Mouse (Mus musculus): ENCODE results near the gene Mapk14. TPM values are rescaled to one million over a fixed set of nuclear protein-coding genes. Genes with fewer than 3 reads are reported as not detected.
"Not testable (repeated sequence)": the region's sequence is repeated elsewhere in the genome, so short reads cannot be mapped to it uniquely, and the experiment has no call there.

The Mapk14 gene
- polyA plus RNA-seq, 1 experiment = 114 TPM

GRCm38 (mm10) chr17:28769121-28769874, 78.2 kb downstream of the Mapk14 start, which contains the start of gene Mapk13:
Gene Mapk13 (plus strand): TSS chr17:28769297.
- peak within 1 kb of the TSS; percentile 29 for H3K4me3 ChIP-seq (replicated peaks; ENCODE audit: insufficient read depth, low read depth, low read length)
- H3K27ac ChIP-seq (ENCODE audit: insufficient read depth, low read length) = no peak within 1 kb of the TSS
- no peak for TF ChIP-seq CTCF (IDR thresholded peaks at IDR 0.05; ENCODE audit: borderline replicate concordance, insufficient read depth, low read depth, low read length)
- no peak for TF ChIP-seq POLR2A (IDR thresholded peaks at IDR 0.05; ENCODE audit: borderline replicate concordance, insufficient read depth, low read length)
- WGBS = 4% methylated on average over 56 of the region's 58 CpGs
- DNase-seq = no peak
- H3K27me3 ChIP-seq (ENCODE audit: control insufficient read depth, insufficient read depth, low read length) = no peaks in the 10 kb centered on the region; the same call in 1 of the 2 replicates
- H3K4me1 ChIP-seq (ENCODE audit: control insufficient read depth, insufficient read depth, low read length) = peaks cover 3% of the 10 kb centered on the region; the same call in 1 of the 2 replicates

- Histone ChIP-seq H3K4me1 (ENCODE audit: control insufficient read depth, insufficient read depth, low read length) (peaks cover 3% of the 10 kb centered on the region; the same call in 1 of the 2 replicates), H3K27me3 (ENCODE audit: control insufficient read depth, insufficient read depth, low read length) (no peaks in the 10 kb centered on the region; the same call in 1 of the 2 replicates), H3K4me3 (replicated peaks; ENCODE audit: insufficient read depth, low read depth, low read length) (no peak overlapping the region), H3K27ac (ENCODE audit: insufficient read depth, low read length) (no peak overlapping the region)
- DNase-seq = peak; percentile 26 to 42
- no peak for TF ChIP-seq CTCF (IDR thresholded peaks at IDR 0.05; ENCODE audit: borderline replicate concordance, insufficient read depth, low read depth, low read length)
- no peak for TF ChIP-seq POLR2A (IDR thresholded peaks at IDR 0.05; ENCODE audit: borderline replicate concordance, insufficient read depth, low read length)
- 18% methylated on average over 23 of the region's 24 CpGs for WGBS
Measured at GRCm38 (mm10) chr17:28769875-28770421, 78.8 kb downstream of the Mapk14 start.

- TF ChIP-seq CTCF (IDR thresholded peaks at IDR 0.05; ENCODE audit: borderline replicate concordance, insufficient read depth, low read depth, low read length) (no peak), POLR2A (IDR thresholded peaks at IDR 0.05; ENCODE audit: borderline replicate concordance, insufficient read depth, low read length) (no peak)
- WGBS = 93% methylated on average over 5 of the region's 5 CpGs
Measured at GRCm38 (mm10) chr17:28771289-28771688, 80.2 kb downstream of the Mapk14 start.

GRCm38 (mm10) chr17:28774303-28774702, 83.2 kb downstream of the Mapk14 start:
- not testable (repeated sequence) for DNase-seq
- peaks cover 20% of the 10 kb centered on the region for H3K4me1 ChIP-seq (ENCODE audit: control insufficient read depth, insufficient read depth, low read length)
- WGBS = 97% methylated on average over 8 of the region's 9 CpGs

More at GRCm38 (mm10) chr17:28771289-28771688, 80.2 kb downstream of the Mapk14 start:
- peaks cover 3% of the 10 kb centered on the region; the same call in 1 of the 2 replicates for H3K4me1 ChIP-seq (ENCODE audit: control insufficient read depth, insufficient read depth, low read length)
- no peak for DNase-seq
- H3K4me3 ChIP-seq (replicated peaks; ENCODE audit: insufficient read depth, low read depth, low read length) = no peak overlapping the region
- no peaks in the 10 kb centered on the region; the same call in 1 of the 2 replicates for H3K27me3 ChIP-seq (ENCODE audit: control insufficient read depth, insufficient read depth, low read length)
- H3K27ac ChIP-seq (ENCODE audit: insufficient read depth, low read length) = no peak overlapping the region

GRCm38 (mm10) chr17:28775161-28775560, 84.0 kb downstream of the Mapk14 start:
- Histone ChIP-seq H3K27ac (ENCODE audit: insufficient read depth, low read length) (no peak overlapping the region), H3K4me1 (ENCODE audit: control insufficient read depth, insufficient read depth, low read length) (peaks cover 17% of the 10 kb centered on the region), H3K4me3 (replicated peaks; ENCODE audit: insufficient read depth, low read depth, low read length) (no peak overlapping the region), H3K27me3 (ENCODE audit: control insufficient read depth, insufficient read depth, low read length) (no peaks in the 10 kb centered on the region)
- DNase-seq = no peak
- no peak for TF ChIP-seq CTCF (IDR thresholded peaks at IDR 0.05; ENCODE audit: borderline replicate concordance, insufficient read depth, low read depth, low read length)
- TF ChIP-seq POLR2A (IDR thresholded peaks at IDR 0.05; ENCODE audit: borderline replicate concordance, insufficient read depth, low read length) = no peak
- WGBS = 88% methylated on average over 4 of the region's 4 CpGs

More at GRCm38 (mm10) chr17:28774303-28774702, 83.2 kb downstream of the Mapk14 start:
- H3K4me3 ChIP-seq (replicated peaks; ENCODE audit: insufficient read depth, low read depth, low read length); H3K27ac ChIP-seq (ENCODE audit: insufficient read depth, low read length); H3K27me3 ChIP-seq (ENCODE audit: control insufficient read depth, insufficient read depth, low read length): not testable (repeated sequence)

GRCm38 (mm10) chr17:28776817-28777216, 85.7 kb downstream of the Mapk14 start:
- DNase-seq = no peak
- 99% methylated on average over 3 of the region's 3 CpGs for WGBS
- no peaks in the 10 kb centered on the region for H3K27me3 ChIP-seq (ENCODE audit: control insufficient read depth, insufficient read depth, low read length)
- H3K4me3 ChIP-seq (replicated peaks; ENCODE audit: insufficient read depth, low read depth, low read length) = no peak overlapping the region
- peaks cover 17% of the 10 kb centered on the region for H3K4me1 ChIP-seq (ENCODE audit: control insufficient read depth, insufficient read depth, low read length)
- H3K27ac ChIP-seq (ENCODE audit: insufficient read depth, low read length) = no peak overlapping the region
- no peak for TF ChIP-seq POLR2A (IDR thresholded peaks at IDR 0.05; ENCODE audit: borderline replicate concordance, insufficient read depth, low read length)
- peak; percentile 34; the same call in 1 of the 2 replicates for TF ChIP-seq CTCF (IDR thresholded peaks at IDR 0.05; ENCODE audit: borderline replicate concordance, insufficient read depth, low read depth, low read length)

- WGBS = 6% methylated on average over 16 of the region's 16 CpGs
- Histone ChIP-seq H3K27ac (ENCODE audit: insufficient read depth, low read length) (peak overlapping the region; percentile 44), H3K4me3 (replicated peaks; ENCODE audit: insufficient read depth, low read depth, low read length) (no peak overlapping the region), H3K27me3 (ENCODE audit: control insufficient read depth, insufficient read depth, low read length) (no peaks in the 10 kb centered on the region), H3K4me1 (ENCODE audit: control insufficient read depth, insufficient read depth, low read length) (peaks cover 17% of the 10 kb centered on the region)
- peak; percentile 97 to 99 for DNase-seq
- peak; percentile 35; the same call in 1 of the 2 replicates for TF ChIP-seq POLR2A (IDR thresholded peaks at IDR 0.05; ENCODE audit: borderline replicate concordance, insufficient read depth, low read length)
- no peak for TF ChIP-seq CTCF (IDR thresholded peaks at IDR 0.05; ENCODE audit: borderline replicate concordance, insufficient read depth, low read depth, low read length)
Measured at GRCm38 (mm10) chr17:28777231-28778005, 86.3 kb downstream of the Mapk14 start.
